In genomic region chr5:150180985-150181607, GRCm38 (mm10) we compare ENCODE assay signal across 21 mouse cellular contexts.
DNase-seq lines count a peak whose midpoint lies in the region; TF ChIP-seq lines count a peak whose summit lies in the region.
"Had no signal": no experiment of that assay in that cellular context is flagged by ENCODE, and none has a peak within 500 bp of the region (broad histone marks: within the 10 kb centered on the region; RNA-seq: fewer than 3 reads in every experiment).

No protein-coding gene starts in this region.

- no peaks in the 10 kb centered on the region for H3K36me3 ChIP-seq in heart, adult 2 months (ENCODE audit: control insufficient read depth, insufficient read depth, low read length)
- H3K36me3 ChIP-seq: embryonic facial prominence, embryonic 10.5 days; hindbrain, embryonic 10.5 days; intestine, embryonic 15.5 days; kidney, embryonic 15.5 days had no signal

- peak overlapping the region; percentile 12; the same call in 1 of the 2 replicates for H3K27ac ChIP-seq in heart, adult 2 months
- H3K27ac ChIP-seq in layer of hippocampus, adult 2 months, result 0 out of 2 replicates have a peak overlapping the region, but pooled peaks have one; percentile 2
- H3K27ac ChIP-seq: embryonic facial prominence, embryonic 10.5 days; forebrain, embryonic 13.5 days; hindbrain, embryonic 10.5 days; hindbrain, embryonic 14.5 days; intestine, embryonic 15.5 days; kidney, embryonic 15.5 days had no signal

- TF ChIP-seq POLR2A in heart, adult 2 months (IDR thresholded peaks at IDR 0.05; ENCODE audit: insufficient read depth, low read depth, low read length), result no peak

- peaks cover 6% of the 10 kb centered on the region for H3K4me1 ChIP-seq in heart, adult 2 months (ENCODE audit: control insufficient read depth, insufficient read depth, low read length)
- H3K4me1 ChIP-seq: embryonic facial prominence, embryonic 10.5 days; forebrain, embryonic 13.5 days; hindbrain, embryonic 10.5 days; intestine, embryonic 15.5 days had no signal

- 80% methylated on average over 1 of the region's 1 CpGs for WGBS in heart, adult 2 months

- TF ChIP-seq EP300 in heart, adult 2 months (IDR thresholded peaks at IDR 0.05; ENCODE audit: insufficient read depth, low read depth, low read length), result no peak

- H3K27me3 ChIP-seq in heart, adult 2 months (ENCODE audit: control insufficient read depth, insufficient read depth, low read length), result no peaks in the 10 kb centered on the region
- H3K27me3 ChIP-seq: CH12.LX; forebrain, embryonic 13.5 days; intestine, embryonic 15.5 days; kidney, embryonic 15.5 days; Patski had no signal

- no peaks in the 10 kb centered on the region for H3K79me2 ChIP-seq in heart, adult 2 months (replicated peaks; ENCODE audit: control insufficient read depth, insufficient read depth, low read length)

- intact Hi-C loops in heart, adult 2 months (cut with DNase I), result loop anchor here (2.0 kb wide), 1 partner anchor 14 kb away; no protein-coding TSS in a partner anchor
- intact Hi-C loops in heart, postnatal 10 days (cut with DNase I), result no loop called here

- no peak for TF ChIP-seq CTCF in heart, adult 2 months (IDR thresholded peaks at IDR 0.05)
- TF ChIP-seq CTCF in layer of hippocampus, adult 2 months (conservative IDR thresholded peaks at IDR 0.05), result no peak

- H3K9ac ChIP-seq in heart, adult 2 months (ENCODE audit: low read depth, low read length), result no peak overlapping the region
- H3K9ac ChIP-seq: forebrain, embryonic 13.5 days; forebrain, postnatal 0 days; hindbrain, embryonic 14.5 days; intestine, embryonic 15.5 days; kidney, embryonic 15.5 days had no signal

- H3K4me3 ChIP-seq in heart, adult 2 months, result no peak overlapping the region
- H3K4me3 ChIP-seq in layer of hippocampus, adult 2 months, result no peak overlapping the region
- H3K4me3 ChIP-seq: embryonic facial prominence, embryonic 10.5 days; forebrain, embryonic 13.5 days; hindbrain, embryonic 10.5 days; intestine, embryonic 15.5 days; kidney, embryonic 15.5 days had no signal

- peak; percentile 48 for DNase-seq in adrenal gland, adult 2 months
- no peak for DNase-seq in adrenal gland, adult 8-10 months
- no peak for DNase-seq in heart, adult 2 months
- DNase-seq in heart, postnatal 10 days, result no peak
- no peak for DNase-seq in layer of hippocampus, adult 2 months (ENCODE audit: low spot score in 2 of 2)
- DNase-seq in layer of hippocampus, postnatal 25 days (ENCODE audit: extremely low spot score in 1 of 2, low spot score in 1 of 2), result no peak
- peak; percentile 36 to 49 for DNase-seq in adrenal gland, postnatal 36 days
- DNase-seq in urinary bladder, postnatal 10 days (ENCODE audit: low spot score), result no peak
- DNase-seq: cerebellum, adult 2 months; cerebellum, postnatal 10 days; forebrain, postnatal 0 days; gastrocnemius, postnatal 36 days; kidney, adult 2 months had no signal

Comparison
In these comparisons a context has a peak if more than half of its experiments do, and no peak if none do; other contexts are left out.
1. DNase-seq: peak in adrenal gland, adult 2 months (single experiment) and adrenal gland, postnatal 36 days (2 of 2); none in adrenal gland, adult 8-10 months (single experiment), heart, adult 2 months (0 of 2), heart, postnatal 10 days (0 of 2), layer of hippocampus, adult 2 months (0 of 2), layer of hippocampus, postnatal 25 days (0 of 2) and urinary bladder, postnatal 10 days (single experiment).